9 mouse cellular contexts compared by ENCODE assay signal in the genomic region with DNA sequence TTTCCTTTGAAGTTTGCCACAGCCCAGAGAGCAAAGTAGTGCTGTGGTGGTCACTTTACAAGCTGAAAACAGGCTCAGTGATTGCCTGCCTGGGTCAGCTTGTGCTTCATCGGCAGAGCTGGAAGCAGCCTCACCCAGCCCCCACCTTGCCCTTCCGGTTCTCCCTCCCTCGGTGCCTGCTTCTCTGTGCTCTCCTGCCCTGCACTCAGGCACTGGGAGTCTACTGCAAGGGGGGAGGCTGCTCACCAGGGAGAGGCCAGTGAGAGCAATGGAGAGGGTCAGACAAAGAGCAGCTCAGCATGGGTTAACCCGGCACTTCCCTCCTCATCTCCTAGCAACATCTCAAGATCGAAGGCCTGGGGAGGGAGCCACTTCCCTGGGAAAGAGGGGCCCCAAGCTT. TPM values are rescaled to one million over a fixed set of nuclear protein-coding genes. Genes with fewer than 3 reads are reported as not detected.
DNase-seq lines count a peak whose midpoint lies in the region; ATAC-seq and TF ChIP-seq lines count a peak whose summit lies in the region.
"Had no signal": no experiment of that assay in that cellular context is flagged by ENCODE, and none has a peak within 500 bp of the region (broad histone marks: within the 10 kb centered on the region; RNA-seq: fewer than 3 reads in every experiment).

No protein-coding gene starts in this region.

- peaks cover 25% of the 10 kb centered on the region for H3K4me1 ChIP-seq in heart, postnatal 0 days (ENCODE audit: control insufficient read depth, insufficient read depth)
- H3K4me1 ChIP-seq in intestine, embryonic 14.5 days (replicated peaks; ENCODE audit: control insufficient read depth, insufficient read depth, low read length): peaks cover 48% of the 10 kb centered on the region
- peaks cover 41% of the 10 kb centered on the region for H3K4me1 ChIP-seq in midbrain, embryonic 15.5 days

- no peak for TF ChIP-seq EP300 in heart, postnatal 0 days (IDR thresholded peaks at IDR 0.05; ENCODE audit: low read depth)

- 4% methylated on average over 5 of the region's 5 CpGs for WGBS in heart, postnatal 0 days
- 3% methylated on average over 5 of the region's 5 CpGs for WGBS in intestine, embryonic 14.5 days
- WGBS in midbrain, embryonic 15.5 days: 1% methylated on average over 5 of the region's 5 CpGs

- H3K4me2 ChIP-seq in heart, postnatal 0 days (ENCODE audit: low read depth, low read length): peak overlapping the region; percentile 21; the same call in 1 of the 2 replicates
- peak overlapping the region; percentile 32 for H3K4me2 ChIP-seq in intestine, embryonic 14.5 days (ENCODE audit: low read length)
- peak overlapping the region; percentile 12; the same call in 1 of the 2 replicates for H3K4me2 ChIP-seq in midbrain, embryonic 15.5 days

- 0 out of 2 replicates have a peak, but pooled peaks cover 11% of the 10 kb centered on the region for H3K27me3 ChIP-seq in heart, postnatal 0 days (ENCODE audit: control insufficient read depth, insufficient read depth, low read length)
- H3K27me3 ChIP-seq in intestine, embryonic 14.5 days (replicated peaks; ENCODE audit: control insufficient read depth, insufficient read depth, low read length): no peaks in the 10 kb centered on the region
- H3K27me3 ChIP-seq in midbrain, embryonic 15.5 days (replicated peaks): peaks cover 16% of the 10 kb centered on the region

- H3K9ac ChIP-seq in heart, postnatal 0 days (replicated peaks; ENCODE audit: low read depth, low read length): no peak overlapping the region
- H3K9ac ChIP-seq in intestine, embryonic 14.5 days (ENCODE audit: low read length): no peak overlapping the region; the same call in 1 of the 2 replicates
- no peak overlapping the region for H3K9ac ChIP-seq in midbrain, embryonic 15.5 days

- DNase-seq in heart, postnatal 0 days (ENCODE audit: low spot score): no peak
- DNase-seq in heart, postnatal 4 days: no peak
- DNase-seq in ZHBTc4 (ENCODE audit: low read depth, low spot score): peak; percentile 48
- DNase-seq in intestine, embryonic 14.5 days (ENCODE audit: low spot score): peak; percentile 68
- DNase-seq in spleen, postnatal 4 days (ENCODE audit: low spot score in 2 of 2): no peak
- DNase-seq in left cerebral cortex, adult 18-20 months (ENCODE audit: low spot score in 2 of 2): no peak
- DNase-seq in spleen, postnatal 10 days (ENCODE audit: low spot score in 2 of 2): no peak
- DNase-seq: spleen, adult 18-20 months had no signal

- ATAC-seq in heart, postnatal 0 days (ENCODE audit: insufficient read depth, low read depth): no peak
- ATAC-seq in intestine, embryonic 14.5 days (replicated peaks; ENCODE audit: low FRiP score, low TSS enrichment, low read depth): no peak
- ATAC-seq in midbrain, embryonic 15.5 days (replicated peaks): no peak

- no peak for TF ChIP-seq CTCF in heart, postnatal 0 days (IDR thresholded peaks at IDR 0.05; ENCODE audit: low read depth)

- H3K9me3 ChIP-seq in heart, postnatal 0 days (replicated peaks; ENCODE audit: control insufficient read depth, low read length): no peaks in the 10 kb centered on the region
- no peaks in the 10 kb centered on the region for H3K9me3 ChIP-seq in intestine, embryonic 14.5 days (ENCODE audit: control insufficient read depth, low read length)
- H3K9me3 ChIP-seq in midbrain, embryonic 15.5 days: no peaks in the 10 kb centered on the region

- no peak overlapping the region for H3K27ac ChIP-seq in heart, postnatal 0 days (ENCODE audit: low read depth)
- H3K27ac ChIP-seq in intestine, embryonic 14.5 days (ENCODE audit: low read depth): peak overlapping the region; percentile 62
- no peak overlapping the region for H3K27ac ChIP-seq in midbrain, embryonic 15.5 days

- H3K36me3 ChIP-seq in heart, postnatal 0 days (replicated peaks; ENCODE audit: control insufficient read depth, insufficient read depth, low read length): no peaks in the 10 kb centered on the region
- no peaks in the 10 kb centered on the region for H3K36me3 ChIP-seq in intestine, embryonic 14.5 days (ENCODE audit: control insufficient read depth, insufficient read depth, low read length)
- no peaks in the 10 kb centered on the region for H3K36me3 ChIP-seq in midbrain, embryonic 15.5 days (replicated peaks)

- no peak overlapping the region for H3K4me3 ChIP-seq in heart, postnatal 0 days (ENCODE audit: low read depth, low read length)
- 0 out of 2 replicates have a peak overlapping the region, but pooled peaks have one; percentile 4 for H3K4me3 ChIP-seq in intestine, embryonic 14.5 days (ENCODE audit: low read depth, low read length)
- no peak overlapping the region for H3K4me3 ChIP-seq in midbrain, embryonic 15.5 days

RNA-seq across cellular contexts. Expression of gene Lrrc74b, which starts 2.2 kb away (rescaled TPM):
- total RNA-seq in heart, postnatal 0 days (2014; rRNA removed; ENCODE audit: low replicate concordance): not detected in 2 replicates
- polyA plus RNA-seq in heart, postnatal 0 days (2015; fragmentation: Nextera tagmentation; extraction: Ambion mirVana): 0.10 and 0.44 TPM in 2 replicates
- not detected for total RNA-seq in heart, postnatal 4 days (2021)
- 0.19 and 0.53 TPM in 2 replicates for polyA plus RNA-seq in intestine, embryonic 14.5 days (2014; fragmentation: Nextera tagmentation; extraction: Ambion mirVana)
- polyA plus RNA-seq in midbrain, embryonic 15.5 days (2015; fragmentation: Nextera tagmentation; extraction: Ambion mirVana): 1.3 TPM in 2 replicates
- total RNA-seq in left cerebral cortex, adult 18-20 months (2021): 1 to 10 TPM in 1 of 2 experiments, under 1 TPM in 1; 0.33 to 1.1 TPM

RNA-seq across cellular contexts. Expression of gene P2rx6, which starts 2.9 kb away (rescaled TPM):
- 0.31 TPM in 1 of 2 replicates, not detected in the other for total RNA-seq in heart, postnatal 0 days (2014; rRNA removed; ENCODE audit: low replicate concordance)
- 0.47 and 0.70 TPM in 2 replicates for polyA plus RNA-seq in heart, postnatal 0 days (2015; fragmentation: Nextera tagmentation; extraction: Ambion mirVana)
- total RNA-seq in heart, postnatal 4 days (2021): under 1 TPM; 0.27 to 0.36 TPM
- 0.60 and 0.79 TPM in 2 replicates for polyA plus RNA-seq in intestine, embryonic 14.5 days (2014; fragmentation: Nextera tagmentation; extraction: Ambion mirVana)
- polyA plus RNA-seq in midbrain, embryonic 15.5 days (2015; fragmentation: Nextera tagmentation; extraction: Ambion mirVana): 2.3 and 3.1 TPM in 2 replicates
- total RNA-seq in left cerebral cortex, adult 18-20 months (2021): 1 to 10 TPM; 1.2 to 1.3 TPM

RNA-seq across cellular contexts. Expression of gene Slc7a4, which starts 24.2 kb away (rescaled TPM):
- total RNA-seq in heart, postnatal 0 days (2014; rRNA removed; ENCODE audit: low replicate concordance): 28.2 and 33.4 TPM in 2 replicates
- 5.7 and 7.4 TPM in 2 replicates for polyA plus RNA-seq in heart, postnatal 0 days (2015; fragmentation: Nextera tagmentation; extraction: Ambion mirVana)
- 1 to 10 TPM; 3.8 to 4.1 TPM for total RNA-seq in heart, postnatal 4 days (2021)
- 10.8 and 15.6 TPM in 2 replicates for polyA plus RNA-seq in intestine, embryonic 14.5 days (2014; fragmentation: Nextera tagmentation; extraction: Ambion mirVana)
- polyA plus RNA-seq in midbrain, embryonic 15.5 days (2015; fragmentation: Nextera tagmentation; extraction: Ambion mirVana): 38.7 and 42.7 TPM in 2 replicates
- 10 to 100 TPM; 75.5 to 82.0 TPM for total RNA-seq in left cerebral cortex, adult 18-20 months (2021)

RNA-seq across cellular contexts. Expression of gene Thap7, which starts 27.9 kb away (rescaled TPM):
- 40.9 and 49.2 TPM in 2 replicates for total RNA-seq in heart, postnatal 0 days (2014; rRNA removed; ENCODE audit: low replicate concordance)
- polyA plus RNA-seq in heart, postnatal 0 days (2015; fragmentation: Nextera tagmentation; extraction: Ambion mirVana): 28.8 and 31.9 TPM in 2 replicates
- total RNA-seq in heart, postnatal 4 days (2021): 10 to 100 TPM; 17.5 to 20.9 TPM
- polyA plus RNA-seq in intestine, embryonic 14.5 days (2014; fragmentation: Nextera tagmentation; extraction: Ambion mirVana): 50.1 and 51.4 TPM in 2 replicates
- 60.4 and 65.3 TPM in 2 replicates for polyA plus RNA-seq in midbrain, embryonic 15.5 days (2015; fragmentation: Nextera tagmentation; extraction: Ambion mirVana)
- total RNA-seq in left cerebral cortex, adult 18-20 months (2021): 10 to 100 TPM; 40.0 to 45.4 TPM

RNA-seq across cellular contexts. Expression of gene Lztr1, which starts 50.3 kb away (rescaled TPM):
- total RNA-seq in heart, postnatal 0 days (2014; rRNA removed; ENCODE audit: low replicate concordance): 119 and 122 TPM in 2 replicates
- 27.2 and 27.4 TPM in 2 replicates for polyA plus RNA-seq in heart, postnatal 0 days (2015; fragmentation: Nextera tagmentation; extraction: Ambion mirVana)
- total RNA-seq in heart, postnatal 4 days (2021): 10 to 100 TPM; 35.6 to 47.5 TPM
- 71.0 and 80.9 TPM in 2 replicates for polyA plus RNA-seq in intestine, embryonic 14.5 days (2014; fragmentation: Nextera tagmentation; extraction: Ambion mirVana)
- polyA plus RNA-seq in midbrain, embryonic 15.5 days (2015; fragmentation: Nextera tagmentation; extraction: Ambion mirVana): 146 and 164 TPM in 2 replicates
- total RNA-seq in left cerebral cortex, adult 18-20 months (2021): 100 to 1,000 TPM; 161 to 171 TPM

Comparison
In these comparisons a context has a peak if more than half of its experiments do, and no peak if none do; other contexts are left out.
1. DNase-seq: peak in ZHBTc4 (single experiment) and intestine, embryonic 14.5 days (single experiment); none in heart, postnatal 0 days (single experiment), heart, postnatal 4 days (single experiment), spleen, postnatal 4 days (0 of 2), left cerebral cortex, adult 18-20 months (0 of 2) and spleen, postnatal 10 days (0 of 2).
2. Peak in every context shown above with its lines, with median percentiles within 50 percentile points of each other: H3K4me2 ChIP-seq.